Mouse (Mus musculus): ENCODE measurements around the gene Jaml. TPM values are rescaled to one million over a fixed set of nuclear protein-coding genes. Genes with fewer than 3 reads are reported as not detected.

Jaml gene
- polyA plus RNA-seq, 1 experiment: 0.52 TPM

- Histone ChIP-seq H3K27ac (ENCODE audit: insufficient read depth, low read length) (no peak overlapping the region), H3K4me1 (ENCODE audit: control insufficient read depth, insufficient read depth, low read length) (no peaks in the 10 kb centered on the region), H3K4me3 (ENCODE audit: insufficient read depth, low read length) (no peak overlapping the region)
- no peak for TF ChIP-seq CTCF (IDR thresholded peaks at IDR 0.05; ENCODE audit: extremely low read depth, insufficient read depth, low read length)
- TF ChIP-seq POLR2A (IDR thresholded peaks at IDR 0.05; ENCODE audit: extremely low read depth, insufficient read depth, low read length): no peak
Observed at GRCm38 (mm10) chr9:45095149-45095937, 16.4 kb downstream of the Jaml start.

GRCm38 (mm10) chr9:45097877-45098276, 18.9 kb downstream of the Jaml start:
- no peaks in the 10 kb centered on the region for H3K4me1 ChIP-seq (ENCODE audit: control insufficient read depth, insufficient read depth, low read length)
- H3K27ac ChIP-seq (ENCODE audit: insufficient read depth, low read length): no peak overlapping the region
- no peak overlapping the region for H3K4me3 ChIP-seq (ENCODE audit: insufficient read depth, low read length)
- TF ChIP-seq POLR2A (IDR thresholded peaks at IDR 0.05; ENCODE audit: extremely low read depth, insufficient read depth, low read length) (no peak), CTCF (IDR thresholded peaks at IDR 0.05; ENCODE audit: extremely low read depth, insufficient read depth, low read length) (no peak)

GRCm38 (mm10) chr9:45098426-45098825, 19.4 kb downstream of the Jaml start:
- Histone ChIP-seq H3K27ac (ENCODE audit: insufficient read depth, low read length) (no peak overlapping the region), H3K4me1 (ENCODE audit: control insufficient read depth, insufficient read depth, low read length) (no peaks in the 10 kb centered on the region), H3K4me3 (ENCODE audit: insufficient read depth, low read length) (no peak overlapping the region)
- TF ChIP-seq POLR2A (IDR thresholded peaks at IDR 0.05; ENCODE audit: extremely low read depth, insufficient read depth, low read length) (no peak), CTCF (IDR thresholded peaks at IDR 0.05; ENCODE audit: extremely low read depth, insufficient read depth, low read length) (no peak)

- Histone ChIP-seq H3K27ac (ENCODE audit: insufficient read depth, low read length) (no peak overlapping the region), H3K4me1 (ENCODE audit: control insufficient read depth, insufficient read depth, low read length) (no peaks in the 10 kb centered on the region), H3K4me3 (ENCODE audit: insufficient read depth, low read length) (no peak overlapping the region)
- TF ChIP-seq POLR2A (IDR thresholded peaks at IDR 0.05; ENCODE audit: extremely low read depth, insufficient read depth, low read length) (no peak), CTCF (IDR thresholded peaks at IDR 0.05; ENCODE audit: extremely low read depth, insufficient read depth, low read length) (no peak)
Observed at GRCm38 (mm10) chr9:45102528-45102927, 23.5 kb downstream of the Jaml start.

- TF ChIP-seq POLR2A (IDR thresholded peaks at IDR 0.05; ENCODE audit: extremely low read depth, insufficient read depth, low read length): no peak
- TF ChIP-seq CTCF (IDR thresholded peaks at IDR 0.05; ENCODE audit: extremely low read depth, insufficient read depth, low read length): no peak
- H3K27ac ChIP-seq (ENCODE audit: insufficient read depth, low read length): no peak overlapping the region
- H3K4me1 ChIP-seq (ENCODE audit: control insufficient read depth, insufficient read depth, low read length): no peaks in the 10 kb centered on the region
- no peak overlapping the region for H3K4me3 ChIP-seq (ENCODE audit: insufficient read depth, low read length)
Observed at GRCm38 (mm10) chr9:45103211-45103979, 24.4 kb downstream of the Jaml start.

GRCm38 (mm10) chr9:45105596-45106374, 26.8 kb downstream of the Jaml start:
- no peak for TF ChIP-seq CTCF (IDR thresholded peaks at IDR 0.05; ENCODE audit: extremely low read depth, insufficient read depth, low read length)
- TF ChIP-seq POLR2A (IDR thresholded peaks at IDR 0.05; ENCODE audit: extremely low read depth, insufficient read depth, low read length): no peak
- no peak overlapping the region for H3K4me3 ChIP-seq (ENCODE audit: insufficient read depth, low read length)
- no peaks in the 10 kb centered on the region for H3K4me1 ChIP-seq (ENCODE audit: control insufficient read depth, insufficient read depth, low read length)
- H3K27ac ChIP-seq (ENCODE audit: insufficient read depth, low read length): no peak overlapping the region

GRCm38 (mm10) chr9:45115706-45116105, 36.7 kb downstream of the Jaml start:
- TF ChIP-seq CTCF (IDR thresholded peaks at IDR 0.05; ENCODE audit: extremely low read depth, insufficient read depth, low read length): no peak
- TF ChIP-seq POLR2A (IDR thresholded peaks at IDR 0.05; ENCODE audit: extremely low read depth, insufficient read depth, low read length): 0 out of 2 replicates have a peak, but pooled peaks have one; percentile 41
- Histone ChIP-seq H3K4me3 (ENCODE audit: insufficient read depth, low read length) (peak overlapping the region; percentile 40), H3K27ac (ENCODE audit: insufficient read depth, low read length) (no peak overlapping the region), H3K4me1 (ENCODE audit: control insufficient read depth, insufficient read depth, low read length) (peaks cover 10% of the 10 kb centered on the region)

GRCm38 (mm10) chr9:45116819-45117218, 37.8 kb downstream of the Jaml start:
- no peak overlapping the region for H3K27ac ChIP-seq (ENCODE audit: insufficient read depth, low read length)
- H3K4me3 ChIP-seq (ENCODE audit: insufficient read depth, low read length): no peak overlapping the region
- H3K4me1 ChIP-seq (ENCODE audit: control insufficient read depth, insufficient read depth, low read length): peaks cover 12% of the 10 kb centered on the region
- TF ChIP-seq CTCF (IDR thresholded peaks at IDR 0.05; ENCODE audit: extremely low read depth, insufficient read depth, low read length) (no peak), POLR2A (IDR thresholded peaks at IDR 0.05; ENCODE audit: extremely low read depth, insufficient read depth, low read length) (no peak)

- Histone ChIP-seq H3K4me1 (ENCODE audit: control insufficient read depth, insufficient read depth, low read length) (peaks cover 12% of the 10 kb centered on the region), H3K4me3 (ENCODE audit: insufficient read depth, low read length) (peak within 1 kb of the TSS; percentile 99), H3K27ac (ENCODE audit: insufficient read depth, low read length) (peak within 1 kb of the TSS; percentile 89)
- TF ChIP-seq CTCF (IDR thresholded peaks at IDR 0.05; ENCODE audit: extremely low read depth, insufficient read depth, low read length): no peak
- no peak for TF ChIP-seq POLR2A (IDR thresholded peaks at IDR 0.05; ENCODE audit: extremely low read depth, insufficient read depth, low read length)
Observed at GRCm38 (mm10) chr9:45117741-45118431, 38.9 kb downstream of the Jaml start, which contains the start of gene Scn2b. Gene Scn2b, plus strand, starts transcription at chr9:45117782.

Measured in cortical plate, adult 2 months (tissue).